Mouse (Mus musculus): ENCODE data around the gene Zfp831. TPM values are rescaled to one million over a fixed set of nuclear protein-coding genes. Genes with fewer than 3 reads are reported as not detected.

Zfp831 gene
- polyA plus RNA-seq, 1 experiment from 2014 or later: not detected

GRCm38 (mm10) chr2:174605020-174605419 is 38.3 kb upstream of the Zfp831 start:
- Histone ChIP-seq H3K9me3 (ENCODE audit: control insufficient read depth, low read length) (no peaks in the 10 kb centered on the region), H3K9ac (replicated peaks; ENCODE audit: low read depth, low read length) (no peak overlapping the region), H3K27me3 (ENCODE audit: control insufficient read depth, insufficient read depth, low read length) (no peaks in the 10 kb centered on the region), H3K4me3 (ENCODE audit: low read depth, low read length) (no peak overlapping the region), H3K4me1 (ENCODE audit: control insufficient read depth, insufficient read depth, low read length) (no peaks in the 10 kb centered on the region), H3K36me3 (ENCODE audit: control insufficient read depth, insufficient read depth, low read length) (no peaks in the 10 kb centered on the region), H3K4me2 (ENCODE audit: low read depth, low read length) (no peak overlapping the region), H3K27ac (ENCODE audit: low read depth, low read length) (no peak overlapping the region)
- no peak for ATAC-seq (ENCODE audit: low read depth)
- 95% methylated on average over 1 of the region's 1 CpGs for WGBS

GRCm38 (mm10) chr2:174605442-174606087 is 37.8 kb upstream of the Zfp831 start:
- no peak overlapping the region for H3K4me2 ChIP-seq (ENCODE audit: low read depth, low read length)
- H3K4me3 ChIP-seq (ENCODE audit: low read depth, low read length): no peak overlapping the region
- no peaks in the 10 kb centered on the region for H3K36me3 ChIP-seq (ENCODE audit: control insufficient read depth, insufficient read depth, low read length)
- no peaks in the 10 kb centered on the region for H3K9me3 ChIP-seq (ENCODE audit: control insufficient read depth, low read length)
- H3K27me3 ChIP-seq (ENCODE audit: control insufficient read depth, insufficient read depth, low read length): no peaks in the 10 kb centered on the region
- no peak overlapping the region for H3K9ac ChIP-seq (replicated peaks; ENCODE audit: low read depth, low read length)
- WGBS: 93% methylated on average over 4 of the region's 4 CpGs
- H3K4me1 ChIP-seq (ENCODE audit: control insufficient read depth, insufficient read depth, low read length): no peaks in the 10 kb centered on the region
- no peak overlapping the region for H3K27ac ChIP-seq (ENCODE audit: low read depth, low read length)
- ATAC-seq (ENCODE audit: low read depth): no peak

GRCm38 (mm10) chr2:174606376-174606775 is 37.0 kb upstream of the Zfp831 start:
- H3K4me3 ChIP-seq (ENCODE audit: low read depth, low read length): no peak overlapping the region
- no peak for ATAC-seq (ENCODE audit: low read depth)

GRCm38 (mm10) chr2:174609892-174610291 is 33.4 kb upstream of the Zfp831 start:
- ATAC-seq (ENCODE audit: low read depth): no peak
- WGBS: 92% methylated on average over 5 of the region's 5 CpGs
- Histone ChIP-seq H3K4me1 (ENCODE audit: control insufficient read depth, insufficient read depth, low read length) (no peaks in the 10 kb centered on the region), H3K9ac (replicated peaks; ENCODE audit: low read depth, low read length) (no peak overlapping the region), H3K4me3 (ENCODE audit: low read depth, low read length) (no peak overlapping the region), H3K27me3 (ENCODE audit: control insufficient read depth, insufficient read depth, low read length) (no peaks in the 10 kb centered on the region), H3K4me2 (ENCODE audit: low read depth, low read length) (no peak overlapping the region), H3K9me3 (ENCODE audit: control insufficient read depth, low read length) (no peaks in the 10 kb centered on the region), H3K36me3 (ENCODE audit: control insufficient read depth, insufficient read depth, low read length) (no peaks in the 10 kb centered on the region), H3K27ac (ENCODE audit: low read depth, low read length) (no peak overlapping the region)

More at GRCm38 (mm10) chr2:174606376-174606775, 37.0 kb upstream of the Zfp831 start:
- Histone ChIP-seq H3K27me3 (ENCODE audit: control insufficient read depth, insufficient read depth, low read length) (no peaks in the 10 kb centered on the region), H3K36me3 (ENCODE audit: control insufficient read depth, insufficient read depth, low read length) (no peaks in the 10 kb centered on the region), H3K4me2 (ENCODE audit: low read depth, low read length) (no peak overlapping the region), H3K9ac (replicated peaks; ENCODE audit: low read depth, low read length) (no peak overlapping the region), H3K9me3 (ENCODE audit: control insufficient read depth, low read length) (no peaks in the 10 kb centered on the region), H3K4me1 (ENCODE audit: control insufficient read depth, insufficient read depth, low read length) (no peaks in the 10 kb centered on the region), H3K27ac (ENCODE audit: low read depth, low read length) (no peak overlapping the region)
- 66% methylated on average over 5 of the region's 5 CpGs for WGBS

GRCm38 (mm10) chr2:174612386-174613063 is 30.8 kb upstream of the Zfp831 start:
- H3K4me3 ChIP-seq (ENCODE audit: low read depth, low read length): no peak overlapping the region
- no peaks in the 10 kb centered on the region for H3K4me1 ChIP-seq (ENCODE audit: control insufficient read depth, insufficient read depth, low read length)
- no peak overlapping the region for H3K4me2 ChIP-seq (ENCODE audit: low read depth, low read length)
- H3K27me3 ChIP-seq (ENCODE audit: control insufficient read depth, insufficient read depth, low read length): no peaks in the 10 kb centered on the region
- ATAC-seq (ENCODE audit: low read depth): no peak
- H3K27ac ChIP-seq (ENCODE audit: low read depth, low read length): no peak overlapping the region
- H3K36me3 ChIP-seq (ENCODE audit: control insufficient read depth, insufficient read depth, low read length): no peaks in the 10 kb centered on the region
- 82% methylated on average over 2 of the region's 2 CpGs for WGBS
- H3K9me3 ChIP-seq (ENCODE audit: control insufficient read depth, low read length): no peaks in the 10 kb centered on the region
- no peak overlapping the region for H3K9ac ChIP-seq (replicated peaks; ENCODE audit: low read depth, low read length)

- Histone ChIP-seq H3K4me2 (ENCODE audit: low read depth, low read length) (no peak overlapping the region), H3K4me3 (ENCODE audit: low read depth, low read length) (no peak overlapping the region), H3K27me3 (ENCODE audit: control insufficient read depth, insufficient read depth, low read length) (no peaks in the 10 kb centered on the region), H3K9ac (replicated peaks; ENCODE audit: low read depth, low read length) (no peak overlapping the region), H3K4me1 (ENCODE audit: control insufficient read depth, insufficient read depth, low read length) (no peaks in the 10 kb centered on the region), H3K27ac (ENCODE audit: low read depth, low read length) (no peak overlapping the region), H3K9me3 (ENCODE audit: control insufficient read depth, low read length) (no peaks in the 10 kb centered on the region), H3K36me3 (ENCODE audit: control insufficient read depth, insufficient read depth, low read length) (no peaks in the 10 kb centered on the region)
- WGBS: 88% methylated on average over 8 of the region's 8 CpGs
- ATAC-seq (ENCODE audit: low read depth): no peak
These were observed 30.1 kb upstream of the Zfp831 start for GRCm38 (mm10) chr2:174613221-174613620.

- no peak overlapping the region for H3K27ac ChIP-seq (ENCODE audit: low read depth, low read length)
- no peak overlapping the region for H3K9ac ChIP-seq (replicated peaks; ENCODE audit: low read depth, low read length)
- 85% methylated on average over 11 of the region's 11 CpGs for WGBS
- no peaks in the 10 kb centered on the region for H3K4me1 ChIP-seq (ENCODE audit: control insufficient read depth, insufficient read depth, low read length)
- no peak for ATAC-seq (ENCODE audit: low read depth)
- H3K36me3 ChIP-seq (ENCODE audit: control insufficient read depth, insufficient read depth, low read length): no peaks in the 10 kb centered on the region
- H3K4me2 ChIP-seq (ENCODE audit: low read depth, low read length): no peak overlapping the region
- H3K27me3 ChIP-seq (ENCODE audit: control insufficient read depth, insufficient read depth, low read length): no peaks in the 10 kb centered on the region
- H3K9me3 ChIP-seq (ENCODE audit: control insufficient read depth, low read length): no peaks in the 10 kb centered on the region
- H3K4me3 ChIP-seq (ENCODE audit: low read depth, low read length): no peak overlapping the region
These were observed 29.4 kb upstream of the Zfp831 start for GRCm38 (mm10) chr2:174613921-174614441.

GRCm38 (mm10) chr2:174621881-174622280 is 21.5 kb upstream of the Zfp831 start:
- 97% methylated on average over 7 of the region's 7 CpGs for WGBS

GRCm38 (mm10) chr2:174624430-174624829 is 18.9 kb upstream of the Zfp831 start:
- WGBS: 91% methylated on average over 7 of the region's 7 CpGs
- Histone ChIP-seq H3K4me1 (ENCODE audit: control insufficient read depth, insufficient read depth, low read length) (no peaks in the 10 kb centered on the region), H3K27ac (ENCODE audit: low read depth, low read length) (no peak overlapping the region), H3K4me3 (ENCODE audit: low read depth, low read length) (no peak overlapping the region), H3K9ac (replicated peaks; ENCODE audit: low read depth, low read length) (no peak overlapping the region), H3K4me2 (ENCODE audit: low read depth, low read length) (no peak overlapping the region), H3K36me3 (ENCODE audit: control insufficient read depth, insufficient read depth, low read length) (no peaks in the 10 kb centered on the region), H3K27me3 (ENCODE audit: control insufficient read depth, insufficient read depth, low read length) (no peaks in the 10 kb centered on the region), H3K9me3 (ENCODE audit: control insufficient read depth, low read length) (no peaks in the 10 kb centered on the region)
- no peak for ATAC-seq (ENCODE audit: low read depth)

More at GRCm38 (mm10) chr2:174621881-174622280, 21.5 kb upstream of the Zfp831 start:
- H3K4me2 ChIP-seq (ENCODE audit: low read depth, low read length): no peak overlapping the region
- no peaks in the 10 kb centered on the region for H3K9me3 ChIP-seq (ENCODE audit: control insufficient read depth, low read length)
- H3K27ac ChIP-seq (ENCODE audit: low read depth, low read length): no peak overlapping the region
- no peaks in the 10 kb centered on the region for H3K36me3 ChIP-seq (ENCODE audit: control insufficient read depth, insufficient read depth, low read length)
- no peaks in the 10 kb centered on the region for H3K27me3 ChIP-seq (ENCODE audit: control insufficient read depth, insufficient read depth, low read length)
- no peak overlapping the region for H3K9ac ChIP-seq (replicated peaks; ENCODE audit: low read depth, low read length)
- H3K4me3 ChIP-seq (ENCODE audit: low read depth, low read length): no peak overlapping the region
- no peaks in the 10 kb centered on the region for H3K4me1 ChIP-seq (ENCODE audit: control insufficient read depth, insufficient read depth, low read length)
- no peak for ATAC-seq (ENCODE audit: low read depth)
